ENCODE assay signal across 17 mouse cellular contexts in the genomic region with DNA sequence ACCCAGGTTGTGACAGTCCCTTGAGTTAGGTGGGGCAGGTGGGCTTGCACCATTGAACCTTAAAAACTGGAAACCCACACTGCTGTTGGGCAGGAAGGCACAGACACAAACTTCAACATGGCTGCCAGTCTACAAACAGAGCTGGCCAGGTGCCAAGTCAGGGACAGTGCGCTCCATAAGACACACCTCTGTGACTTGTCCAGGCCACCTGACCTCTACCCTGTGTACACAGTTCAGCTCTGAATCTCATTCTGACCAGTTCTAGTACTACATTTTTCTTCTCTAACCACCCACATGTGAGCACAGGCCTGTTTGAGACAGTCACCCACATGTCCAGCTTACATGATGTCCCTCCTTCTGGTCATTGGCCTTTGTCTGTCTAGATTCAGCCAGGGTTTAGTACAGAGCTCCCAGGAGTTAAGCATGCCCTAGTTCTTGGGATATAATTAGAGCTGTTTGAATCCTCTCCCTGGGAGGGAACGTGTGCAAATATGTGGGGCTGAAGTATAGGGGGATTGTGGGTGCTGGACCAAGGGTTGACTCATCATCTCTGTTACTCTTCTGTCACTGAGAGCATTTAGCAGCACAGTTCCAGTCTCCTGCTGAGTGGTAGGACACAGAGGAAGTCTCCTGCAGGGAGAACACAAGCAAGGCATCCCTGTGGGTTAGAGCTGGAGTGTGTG. TPM values are rescaled to one million over a fixed set of nuclear protein-coding genes. Genes with fewer than 3 reads are reported as not detected.
A peak's percentile ranks its signal among the peaks of the same experiment; 100 is the strongest.
DNase-seq lines count a peak whose midpoint lies in the region; ATAC-seq and TF ChIP-seq lines count a peak whose summit lies in the region.
"Had no signal": no experiment of that assay in that cellular context is flagged by ENCODE, and none has a peak within 500 bp of the region (broad histone marks: within the 10 kb centered on the region; RNA-seq: fewer than 3 reads in every experiment).

No protein-coding gene starts in this region.

- no peak for TF ChIP-seq EP300 in stomach, postnatal 0 days (optimal IDR thresholded peaks at IDR 0.05)

- H3K9me3 ChIP-seq in intestine, postnatal 0 days (ENCODE audit: control insufficient read depth): no peaks in the 10 kb centered on the region
- H3K9me3 ChIP-seq in stomach, postnatal 0 days (ENCODE audit: control insufficient read depth, low read length): no peaks in the 10 kb centered on the region
- H3K9me3 ChIP-seq: limb, embryonic 15.5 days; midbrain, embryonic 13.5 days had no signal

- H3K36me3 ChIP-seq in kidney, adult 2 months (ENCODE audit: control insufficient read depth, insufficient read depth, low read length): no peaks in the 10 kb centered on the region
- H3K36me3 ChIP-seq in intestine, postnatal 0 days (ENCODE audit: control insufficient read depth, insufficient read depth): no peaks in the 10 kb centered on the region
- no peaks in the 10 kb centered on the region for H3K36me3 ChIP-seq in stomach, postnatal 0 days (ENCODE audit: control insufficient read depth, insufficient read depth, low read length)
- H3K36me3 ChIP-seq: limb, embryonic 15.5 days had no signal

- TF ChIP-seq CTCF in kidney, adult 2 months (conservative IDR thresholded peaks at IDR 0.05; ENCODE audit: insufficient read depth, insufficient read length, low read depth, low read length): no peak
- TF ChIP-seq CTCF in intestine, postnatal 0 days (IDR thresholded peaks at IDR 0.05; ENCODE audit: low read depth): no peak
- TF ChIP-seq CTCF in stomach, postnatal 0 days (IDR thresholded peaks at IDR 0.05; ENCODE audit: low read depth): no peak
- TF ChIP-seq CTCF in left cerebral cortex, adult 2 months (IDR thresholded peaks at IDR 0.05): no peak

- no peak overlapping the region for H3K27ac ChIP-seq in kidney, adult 2 months (ENCODE audit: insufficient read depth, low read depth, low read length)
- peak overlapping the region; percentile 29; the same call in 1 of the 2 replicates for H3K27ac ChIP-seq in intestine, postnatal 0 days (ENCODE audit: low read depth, low read length)
- H3K27ac ChIP-seq in stomach, postnatal 0 days (replicated peaks): no peak overlapping the region
- no peak overlapping the region for H3K27ac ChIP-seq in left cerebral cortex, adult 2 months
- H3K27ac ChIP-seq: hindbrain, postnatal 0 days; limb, embryonic 15.5 days; macrophage; midbrain, embryonic 13.5 days had no signal

- intact Hi-C loops in left cerebral cortex, adult 2 months (cut with DNase I): no loop called here

- H3K4me2 ChIP-seq in intestine, postnatal 0 days (replicated peaks; ENCODE audit: low read depth): no peak overlapping the region
- no peak overlapping the region for H3K4me2 ChIP-seq in stomach, postnatal 0 days (replicated peaks; ENCODE audit: low read depth)
- H3K4me2 ChIP-seq: limb, embryonic 15.5 days; midbrain, embryonic 13.5 days had no signal

- DNase-seq in kidney, adult 2 months: peak; percentile 59
- no peak for DNase-seq in kidney, postnatal 10 days
- peak; percentile 14 to 18 for DNase-seq in right cerebral cortex, adult 2 months (ENCODE audit: low spot score in 2 of 2)
- no peak for DNase-seq in right cerebral cortex, adult 18-20 months
- DNase-seq in stomach, postnatal 0 days (ENCODE audit: low spot score): peak; percentile 41
- no peak for DNase-seq in left cerebral cortex, adult 2 months (ENCODE audit: extremely low spot score in 1 of 2, low spot score in 2 of 2)
- DNase-seq: cerebellum, adult 18-20 months; gastrocnemius, postnatal 10 days; thymus, adult 18-20 months had no signal

- 0 out of 2 replicates have a peak, but pooled peaks cover 7% of the 10 kb centered on the region for H3K4me1 ChIP-seq in kidney, adult 2 months (ENCODE audit: control insufficient read depth, insufficient read depth, low read length)
- H3K4me1 ChIP-seq in intestine, postnatal 0 days (replicated peaks; ENCODE audit: control insufficient read depth, insufficient read depth, low read length): no peaks in the 10 kb centered on the region
- H3K4me1 ChIP-seq in stomach, postnatal 0 days (replicated peaks; ENCODE audit: control insufficient read depth, insufficient read depth): no peaks in the 10 kb centered on the region
- H3K4me1 ChIP-seq: midbrain, embryonic 13.5 days had no signal

- H3K9ac ChIP-seq in intestine, postnatal 0 days (ENCODE audit: low read depth, low read length): no peak overlapping the region
- no peak overlapping the region for H3K9ac ChIP-seq in stomach, postnatal 0 days (ENCODE audit: low read length)
- H3K9ac ChIP-seq: limb, embryonic 15.5 days; midbrain, embryonic 13.5 days had no signal

- TF ChIP-seq POLR2A in kidney, adult 2 months (IDR thresholded peaks at IDR 0.05; ENCODE audit: low read depth, low read length): no peak

- no peak overlapping the region for H3K4me3 ChIP-seq in kidney, adult 2 months (ENCODE audit: insufficient read depth, low read depth, low read length)
- no peak overlapping the region for H3K4me3 ChIP-seq in intestine, postnatal 0 days (ENCODE audit: low read depth, low read length)
- H3K4me3 ChIP-seq in stomach, postnatal 0 days (ENCODE audit: low read depth, low read length): no peak overlapping the region
- H3K4me3 ChIP-seq in left cerebral cortex, adult 2 months: no peak overlapping the region
- H3K4me3 ChIP-seq: limb, embryonic 15.5 days; midbrain, embryonic 13.5 days had no signal

- peak; percentile 88 for ATAC-seq in intestine, postnatal 0 days
- ATAC-seq in stomach, postnatal 0 days (ENCODE audit: low FRiP score, low TSS enrichment): peak; percentile 76
- ATAC-seq: activated CD4-positive, CD25-positive, alpha-beta regulatory T cell, adult 4 months; CD4-positive, CD25-positive, alpha-beta regulatory T cell, adult 4 months; forebrain, embryonic 14.5 days; hindbrain, postnatal 0 days; midbrain, embryonic 13.5 days had no signal

- H3K27me3 ChIP-seq in kidney, adult 2 months (replicated peaks; ENCODE audit: control insufficient read depth, insufficient read depth, low read length): no peaks in the 10 kb centered on the region
- no peaks in the 10 kb centered on the region for H3K27me3 ChIP-seq in intestine, postnatal 0 days (replicated peaks; ENCODE audit: control insufficient read depth, insufficient read depth, low read length)
- H3K27me3 ChIP-seq in stomach, postnatal 0 days (ENCODE audit: control insufficient read depth, insufficient read depth, low read length): no peaks in the 10 kb centered on the region
- H3K27me3 ChIP-seq: limb, embryonic 15.5 days; midbrain, embryonic 13.5 days had no signal

- 67% methylated on average over 2 of the region's 2 CpGs for WGBS in kidney, adult 2 months
- 71% methylated on average over 2 of the region's 2 CpGs for whole genome bisulfite sequencing in intestine, postnatal 0 days
- 68% methylated on average over 2 of the region's 2 CpGs for WGBS in stomach, postnatal 0 days

RNA-seq across cellular contexts. Expression of gene Nfkbia, which starts 11.8 kb away (rescaled TPM):
- polyA plus RNA-seq in kidney, adult 2 months (2012; rRNA removed): 90.0 and 93.3 TPM in 2 replicates
- polyA plus RNA-seq in intestine, postnatal 0 days (2015; fragmentation: Nextera tagmentation; extraction: Ambion mirVana): 47.1 and 49.7 TPM in 2 replicates
- 110 and 119 TPM in 2 replicates for polyA plus RNA-seq in stomach, postnatal 0 days (2015; fragmentation: Nextera tagmentation; extraction: Ambion mirVana)
- total RNA-seq in left cerebral cortex, adult 2 months (2021): 10 to 100 TPM; 33.3 to 53.1 TPM

Comparison
In these comparisons a context has a peak if more than half of its experiments do, and no peak if none do; other contexts are left out.
1. DNase-seq: peak in kidney, adult 2 months (single experiment), right cerebral cortex, adult 2 months (2 of 2) and stomach, postnatal 0 days (single experiment); none in kidney, postnatal 10 days (single experiment), right cerebral cortex, adult 18-20 months (single experiment) and left cerebral cortex, adult 2 months (0 of 2).